In the genomic region with DNA sequence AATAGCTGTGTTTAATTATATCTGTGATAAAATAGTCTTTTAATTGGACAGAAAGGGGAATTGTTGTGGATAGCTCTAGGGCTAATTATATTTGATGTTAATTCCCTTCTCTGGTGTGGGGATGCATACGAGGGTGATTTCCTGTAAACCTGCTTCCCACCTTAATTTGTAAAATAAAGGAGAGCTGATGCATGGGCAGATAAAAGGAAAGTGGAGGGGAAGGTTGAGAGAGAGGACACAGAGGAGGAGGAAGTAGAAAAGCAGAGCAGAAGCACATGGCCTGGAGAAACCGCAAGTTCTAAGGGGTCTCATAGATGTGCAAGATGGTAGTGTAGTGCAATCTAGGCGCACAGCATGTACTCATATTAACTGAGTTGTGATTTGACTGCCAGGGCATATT, we compare ENCODE assay signal across 15 mouse cellular contexts.
DNase-seq lines count a peak whose midpoint lies in the region.
"Had no signal": no experiment of that assay in that cellular context is flagged by ENCODE, and none has a peak within 500 bp of the region (broad histone marks: within the 10 kb centered on the region; RNA-seq: fewer than 3 reads in every experiment).

No protein-coding gene starts in this region.

- DNase-seq in ES-CJ7 (ENCODE audit: low read depth, low spot score) (peak; percentile 81), MN1 (ENCODE audit: low spot score) (peak; percentile 16), ZHBTc4 (ENCODE audit: low read depth, low spot score) (peak; percentile 74)
- DNase-seq in yolk sac, embryonic 10.5 days (ENCODE audit: low spot score): no peak
- no peak for DNase-seq in adrenal gland, postnatal 25 days
- DNase-seq: adrenal gland, adult 2 months; adrenal gland, postnatal 10 days; adrenal gland, postnatal 36 days; B cell, adult 2 months; cerebellum, adult 18-20 months; cerebellum, adult 8-10 months; cerebellum, adult 9-11 months; cerebellum, postnatal 14 days; cerebellum, postnatal 36 days; embryo, embryonic 11 days had no signal

Comparison
In these comparisons a context has a peak if more than half of its experiments do, and no peak if none do; other contexts are left out.
1. DNase-seq: peak in ES-CJ7 (single experiment), MN1 (single experiment) and ZHBTc4 (single experiment); none in yolk sac, embryonic 10.5 days (single experiment) and adrenal gland, postnatal 25 days (single experiment).